Mouse (Mus musculus): Measurements from ENCODE around the gene Hivep3.

DNA sequence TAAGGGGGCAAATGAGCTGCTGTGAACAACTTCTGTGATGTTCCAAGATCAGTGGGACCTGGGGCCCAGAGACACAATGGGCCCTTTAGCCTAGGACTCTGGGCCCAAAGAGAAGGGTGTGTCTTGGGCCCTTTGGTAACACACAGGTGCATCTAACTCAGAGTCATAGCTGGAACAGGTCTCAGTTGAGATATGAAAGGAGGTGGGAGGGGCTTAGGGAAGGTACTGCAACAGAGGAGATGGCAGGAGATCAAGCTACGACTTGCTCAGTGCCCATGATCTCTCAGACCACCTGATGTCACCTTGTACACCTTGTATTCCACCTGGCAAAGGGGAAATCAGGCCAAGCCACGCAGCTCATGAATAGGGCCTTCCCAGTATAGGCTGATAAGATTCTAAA, 235.3 kb downstream of the Hivep3 start:
- TF ChIP-seq CTCF (IDR thresholded peaks at IDR 0.05; ENCODE audit: low read depth, low read length) (no peak), POLR2A (IDR thresholded peaks at IDR 0.05; ENCODE audit: extremely low read depth, insufficient read depth, low read length) (no peak)
